Mouse (Mus musculus) gastrocnemius, adult 18-20 months (tissue): Measurements from ENCODE around the gene Calcr. TPM values are rescaled to one million over a fixed set of nuclear protein-coding genes. Genes with fewer than 3 reads are reported as not detected.
"Not testable (repeated sequence)": the region's sequence is repeated elsewhere in the genome, so short reads cannot be mapped to it uniquely, and the experiment has no call there.

Source experiments
- DNase-seq: peaks from one replicate; pipeline ENCODE4 v3.0.0; 2021; ENCODE audit warnings: low spot score
- long read RNA-seq, 2 experiments: library from polyadenylated mRNA; stranded (forward); transcript quantifications; one replicate each; pipeline ENCODE4 v2.0.0; 2021
- microRNA-seq: library from miRNA; unstranded; fragments of <30 nt; microRNA quantifications from one replicate; pipeline ENCODE4 v1.2.0, GENCODE M21; 2021
- total RNA-seq, 2 experiments: library from RNA; stranded (reverse); gene quantifications; 2 replicates each; pipeline ENCODE4 v1.2.3; 2021

The Calcr gene
- under 1 TPM; 0.14 to 0.16 TPM for total RNA-seq
- long read RNA-seq, experiment 1: 0 reads
- long read RNA-seq, experiment 2: 0 reads

DNA sequence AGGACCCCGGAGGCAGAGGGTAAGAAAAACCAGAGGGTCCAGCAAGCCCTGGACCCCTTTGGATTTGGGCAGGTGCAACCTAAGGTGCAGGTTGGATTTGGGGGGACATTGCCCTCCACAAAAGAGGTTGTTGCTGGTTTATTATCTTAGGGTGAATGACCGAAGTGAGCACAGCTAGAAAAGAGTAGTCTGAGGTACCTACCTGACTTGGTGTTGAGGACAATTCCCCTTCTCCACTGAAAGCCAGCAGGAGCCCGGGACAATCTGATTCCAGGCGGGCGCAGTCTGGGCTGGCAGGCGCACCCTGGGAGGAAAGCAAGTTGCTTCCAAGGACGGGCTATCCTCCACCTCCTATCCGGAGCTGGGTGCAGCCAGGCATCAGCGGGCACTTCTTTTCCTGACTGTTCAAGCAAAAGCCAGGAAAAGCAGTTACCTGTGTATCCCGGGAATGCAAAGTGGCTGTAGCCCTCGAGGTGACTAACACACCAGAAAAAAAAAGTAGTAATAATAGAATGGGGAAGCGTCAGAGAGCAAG is at the start of gene Calcr:
Gene Calcr, minus strand, starts transcription at position 485 of the 535 bp plus-strand sequence.
- DNase-seq: no peak

DNA sequence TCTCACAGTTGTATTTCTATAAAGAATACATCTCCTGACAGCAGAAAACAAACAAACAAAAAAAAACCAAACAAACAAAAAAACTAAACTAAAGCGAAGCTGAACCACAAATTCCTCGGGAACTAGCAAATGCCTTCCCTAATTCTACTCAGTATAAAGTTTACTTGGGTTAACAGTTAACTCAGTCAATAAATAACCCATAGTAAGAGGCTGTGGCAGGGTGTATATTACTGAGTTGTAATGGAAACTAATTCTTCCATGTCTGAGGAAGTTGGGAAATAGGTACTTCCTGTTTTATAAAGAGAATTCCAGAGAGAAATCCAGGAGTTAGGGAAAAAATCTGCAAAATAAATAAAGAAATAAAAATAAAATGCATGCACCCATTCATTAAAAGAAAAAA is 3.0 kb upstream of the Calcr start:
- DNase-seq: no peak

DNA sequence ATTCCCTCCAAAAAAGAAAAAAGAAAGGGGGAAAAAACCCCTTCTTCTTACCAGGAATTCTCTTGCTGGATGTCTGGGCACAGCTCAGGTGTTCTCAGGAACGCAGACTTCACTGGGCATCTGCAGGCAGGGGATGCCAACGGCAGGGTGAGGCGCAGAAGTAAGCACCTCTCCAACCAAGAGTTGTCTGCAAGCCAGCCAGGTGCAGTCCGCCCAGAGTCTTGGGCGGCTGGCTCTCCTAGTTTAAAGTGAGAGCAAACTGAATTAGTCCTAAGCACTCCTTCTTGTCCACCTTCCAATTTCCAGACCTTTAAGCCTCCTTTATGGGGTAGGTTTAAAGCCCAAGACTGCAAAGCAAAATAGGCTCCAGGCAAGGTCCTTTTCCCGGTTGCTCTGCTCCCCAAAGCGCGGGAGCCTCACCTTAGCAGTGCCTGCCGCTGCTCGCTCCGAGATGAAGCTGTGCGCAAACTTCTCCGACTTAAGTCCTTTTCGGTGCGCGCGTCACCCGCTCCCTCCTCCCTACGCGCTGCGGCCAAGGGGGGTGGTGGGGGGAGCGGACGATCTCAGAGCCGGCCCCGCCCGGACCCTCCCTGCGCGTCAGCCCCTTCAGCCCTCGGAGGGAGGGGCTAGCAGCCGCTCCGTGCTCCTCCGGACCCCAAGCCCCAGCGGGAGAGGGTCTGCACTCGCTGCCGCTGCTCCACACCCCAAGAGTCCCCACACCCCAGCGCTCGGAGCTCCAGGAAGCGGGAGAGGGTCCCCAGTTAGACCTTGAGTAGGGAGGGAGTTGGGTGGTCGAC is 1.1 kb downstream of the Calcr start:
- DNase-seq: no peak

DNA sequence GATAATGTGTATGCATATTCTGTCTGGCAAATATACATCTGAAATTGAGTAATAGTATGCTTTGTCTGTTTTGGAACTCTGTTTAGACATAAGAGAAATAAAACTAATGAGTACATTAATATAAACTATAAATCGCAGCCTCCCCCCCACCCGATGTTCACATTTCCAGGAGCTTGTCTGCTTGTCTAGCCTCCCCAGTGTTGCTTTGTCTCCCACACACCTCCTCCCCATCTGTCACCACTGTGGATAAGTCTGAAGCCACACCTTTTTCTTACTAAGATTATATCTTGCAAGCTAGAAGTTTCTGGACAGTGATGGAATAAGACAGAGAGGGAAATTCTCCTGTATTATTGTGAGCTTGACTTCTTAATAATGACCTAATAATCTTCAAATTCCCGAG is 12.9 kb downstream of the Calcr start:
- no peak for DNase-seq

DNA sequence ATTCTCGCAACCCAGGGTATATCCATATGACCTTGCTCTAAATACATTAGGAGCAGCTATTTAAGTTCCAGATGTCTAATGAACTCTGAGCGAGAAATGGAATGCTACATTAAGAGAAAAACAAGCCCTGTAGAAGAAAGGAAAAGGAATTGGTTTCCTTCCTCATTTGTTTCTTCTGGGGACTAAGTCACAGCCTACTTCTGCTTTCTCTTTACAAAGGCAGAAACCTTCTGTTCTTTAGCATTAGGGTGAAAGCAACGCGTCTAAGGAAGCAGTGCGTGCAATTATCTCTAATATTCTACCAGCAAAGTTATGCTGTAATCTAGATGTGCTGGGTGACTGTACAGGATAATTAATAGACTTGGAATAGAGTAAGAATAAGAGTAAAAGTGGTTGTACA is 14.9 kb downstream of the Calcr start:
- no peak for DNase-seq

DNA sequence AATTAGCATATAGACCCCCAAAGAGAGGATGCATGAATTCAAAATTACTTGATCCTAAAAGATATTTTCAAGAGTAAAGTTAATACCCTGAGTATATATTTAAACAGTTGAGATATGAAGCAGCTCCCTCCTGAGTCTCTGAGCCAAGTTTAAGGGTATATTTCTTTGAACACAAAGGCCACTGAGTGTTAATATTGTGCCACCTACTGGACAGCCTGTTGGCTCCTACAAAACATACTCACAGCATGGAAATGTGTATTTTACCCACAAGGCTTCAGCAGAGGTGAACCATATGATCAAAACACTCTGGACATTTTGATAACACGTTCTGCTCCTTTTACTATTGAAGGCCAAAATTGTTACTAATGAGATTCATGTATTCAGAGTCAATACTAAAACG is 19.0 kb downstream of the Calcr start:
- DNase-seq: no peak

- no peak for DNase-seq
Observed at GRCm38 (mm10) chr6:3741996-3742713, 22.4 kb downstream of the Calcr start.

- DNase-seq: no peak
Observed at GRCm38 (mm10) chr6:3741296-3741695, 23.2 kb downstream of the Calcr start.

- no peak for DNase-seq
Observed at GRCm38 (mm10) chr6:3730246-3730867, 34.2 kb downstream of the Calcr start.

DNA sequence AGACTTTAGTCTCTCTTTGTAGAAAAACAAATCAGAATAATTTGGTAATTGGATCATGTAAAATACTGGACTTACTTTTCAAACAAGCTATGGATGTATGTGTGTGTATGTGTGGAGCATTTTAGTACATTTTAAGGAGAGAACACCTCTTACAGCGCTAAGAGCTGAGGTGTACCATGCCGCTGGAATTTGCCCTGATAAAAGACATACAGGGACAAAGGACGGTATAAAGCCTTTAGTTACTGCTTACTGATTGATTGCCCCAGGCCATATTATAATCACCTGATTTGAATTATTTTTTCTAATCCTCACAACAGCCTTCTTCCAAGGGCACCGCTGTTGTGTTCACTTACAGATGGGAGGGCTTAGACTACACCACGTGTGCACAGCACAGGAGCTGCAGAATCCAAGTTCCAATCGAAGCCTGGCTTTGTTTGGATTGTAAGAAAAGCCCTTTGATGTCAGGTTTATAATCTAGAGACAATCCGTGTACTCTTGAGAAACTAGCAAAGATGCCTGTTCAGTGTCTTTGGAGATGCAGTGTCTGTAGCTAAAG is 76.3 kb downstream of the Calcr start:
- DNase-seq: no peak

- DNase-seq: not testable (repeated sequence)
Observed at GRCm38 (mm10) chr6:3678286-3678685, 86.2 kb downstream of the Calcr start.

GRCm38 (mm10) chr6:3677806-3678205 is 86.7 kb downstream of the Calcr start:
- DNase-seq: no peak

DNA sequence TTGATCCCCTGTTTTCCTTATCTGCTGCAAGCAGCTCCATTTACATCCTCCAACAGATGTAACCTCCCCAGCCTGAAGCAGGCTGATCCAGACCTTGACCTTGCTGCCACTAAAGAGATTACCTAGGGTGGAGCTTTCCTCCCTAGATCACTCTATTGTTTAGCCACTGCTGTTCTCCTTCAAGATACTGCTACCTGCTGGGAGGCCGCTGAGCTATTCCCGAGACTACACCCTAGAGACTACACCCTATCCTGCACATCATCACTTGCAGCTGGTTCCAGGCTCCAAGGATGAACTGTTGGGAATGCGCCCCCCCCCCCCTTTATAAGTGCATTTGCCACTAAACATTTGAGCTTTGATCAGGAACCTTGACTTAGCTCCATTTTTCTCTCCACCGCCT is 92.6 kb downstream of the Calcr start:
- not testable (repeated sequence) for DNase-seq

DNA sequence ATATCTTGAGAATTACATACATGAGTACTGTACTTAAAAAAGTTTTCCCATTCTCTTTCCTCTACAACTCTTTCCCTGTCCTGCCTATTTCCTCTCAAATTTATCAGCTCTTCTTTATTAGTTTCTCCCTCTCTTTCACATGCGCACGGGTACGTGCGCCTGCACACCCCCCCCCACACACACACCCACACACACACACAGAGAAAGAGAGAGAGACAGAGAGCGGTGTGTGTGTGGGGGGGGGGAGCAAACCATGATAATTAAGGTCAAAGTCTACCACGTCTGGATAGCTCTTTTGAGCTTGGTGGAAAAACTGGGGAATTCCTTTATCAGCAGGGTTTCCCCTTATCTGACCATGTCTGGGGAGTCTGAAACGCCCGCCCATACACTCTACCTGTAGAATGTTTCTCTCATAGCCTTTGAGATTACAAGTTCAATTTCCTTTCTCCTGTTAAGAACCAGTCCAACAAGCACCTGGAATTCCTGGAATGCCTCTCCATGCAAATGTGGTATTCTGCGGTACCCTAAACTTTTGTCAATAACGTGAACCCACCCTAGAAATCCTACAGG is 100.3 kb downstream of the Calcr start:
- no peak for DNase-seq

DNA sequence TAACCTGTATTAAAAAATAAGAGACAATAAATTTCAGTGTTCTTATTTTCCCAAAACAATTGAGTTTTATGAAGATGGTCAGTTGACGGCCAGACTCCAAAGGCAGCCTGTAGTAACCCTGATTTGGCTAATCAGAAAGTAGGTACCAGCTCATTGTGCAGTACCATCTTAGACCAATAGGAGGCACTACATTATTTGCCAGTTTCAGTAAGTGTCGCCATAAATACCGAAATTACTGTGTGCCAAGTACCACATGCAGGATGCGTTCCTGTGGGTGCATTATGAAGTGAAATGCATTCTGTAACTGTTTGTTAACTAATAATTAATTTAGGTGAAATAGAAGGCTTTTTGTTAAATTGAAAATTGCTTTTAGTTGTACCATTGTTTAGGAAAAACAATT is 106.1 kb downstream of the Calcr start:
- no peak for DNase-seq

Small RNA genes within 50 kb of the gene (microRNA-seq; reads per million reads assigned to microRNA genes)
- gene Mir489: 1.7 reads per million
- gene Mir653: 2.0 reads per million

Other genes starting within 250 kb of the Calcr start
- under 1 TPM; 0.25 to 0.38 TPM for gene Tfpi2, start 224.2 kb upstream of the Calcr start, total RNA-seq
- not detected for gene Gngt1, start 229.1 kb upstream of the Calcr start, total RNA-seq
- gene Gng11, start 239.2 kb upstream of the Calcr start, total RNA-seq: 10 to 100 TPM; 12.6 to 24.8 TPM